Mouse (Mus musculus) mouse trophoblast stem cell (cell line): ENCODE data around the gene Nipsnap1.

Source experiments
- in situ Hi-C, 2 experiments: fragments of 300-500 bp; cut with MseI, MboI; formaldehyde crosslinking; loops; 2 replicates in 1 of 2; 3 replicates in 1 of 2; pipeline ENCODE4 v1.15.1; 2025

Gene Nipsnap1

GRCm38 (mm10) chr11:4865645-4866251, 8.0 kb upstream of the Nipsnap1 start:
- in situ Hi-C loops = no loop called here

GRCm38 (mm10) chr11:4874551-4874950, 800 bp downstream of the Nipsnap1 start:
- in situ Hi-C loops = no loop called here

GRCm38 (mm10) chr11:4881087-4881486, 7.3 kb downstream of the Nipsnap1 start:
- in situ Hi-C loops = no loop called here

GRCm38 (mm10) chr11:4882892-4883627, 9.3 kb downstream of the Nipsnap1 start:
- in situ Hi-C loops = no loop called here

GRCm38 (mm10) chr11:4885385-4885903, 11.7 kb downstream of the Nipsnap1 start:
- in situ Hi-C loops = no loop called here

- in situ Hi-C loops = no loop called here
These were observed 13.2 kb downstream of the Nipsnap1 start for GRCm38 (mm10) chr11:4886987-4887386.

- in situ Hi-C loops = no loop called here
These were observed 21.4 kb downstream of the Nipsnap1 start, which contains the start of gene Thoc5 for GRCm38 (mm10) chr11:4894848-4895816. Thoc5 (plus strand) TSS chr11:4895320.

GRCm38 (mm10) chr11:4900437-4900836, 26.7 kb downstream of the Nipsnap1 start:
- in situ Hi-C loops = no loop called here

GRCm38 (mm10) chr11:4901956-4902355, 28.2 kb downstream of the Nipsnap1 start:
- in situ Hi-C loops = no loop called here

- in situ Hi-C loops = no loop called here
These were observed 32.5 kb downstream of the Nipsnap1 start for GRCm38 (mm10) chr11:4906231-4906630.

GRCm38 (mm10) chr11:4916068-4916467, 42.3 kb downstream of the Nipsnap1 start:
- in situ Hi-C loops = loop anchor here in 1 of 2 experiments (5.0 kb wide), 1 partner anchor 61 kb away; no protein-coding TSS in a partner anchor

GRCm38 (mm10) chr11:4921281-4921680, 47.5 kb downstream of the Nipsnap1 start:
- in situ Hi-C loops = loop anchor here in 1 of 2 experiments (5.0 kb wide), 1 partner anchor 46 kb away; no protein-coding TSS in a partner anchor

GRCm38 (mm10) chr11:4921751-4922150, 48.0 kb downstream of the Nipsnap1 start:
- in situ Hi-C loops = loop anchor here in 1 of 2 experiments (5.0 kb wide), 1 partner anchor 46 kb away; no protein-coding TSS in a partner anchor

GRCm38 (mm10) chr11:4927224-4927623, 53.5 kb downstream of the Nipsnap1 start:
- in situ Hi-C loops = no loop called here

- in situ Hi-C loops = no loop called here
These were observed 57.4 kb downstream of the Nipsnap1 start for GRCm38 (mm10) chr11:4931009-4931601.

GRCm38 (mm10) chr11:4936243-4936642, 62.5 kb downstream of the Nipsnap1 start:
- in situ Hi-C loops = no loop called here
